Mouse (Mus musculus) right cerebral cortex, adult 18-20 months (tissue): ENCODE measurements around the gene C530008M17Rik.

Experiments
- DNase-seq: peaks from one replicate; pipeline ENCODE4 v3.0.0; 2022; ENCODE audit warnings: mixed read lengths

Gene C530008M17Rik

DNA sequence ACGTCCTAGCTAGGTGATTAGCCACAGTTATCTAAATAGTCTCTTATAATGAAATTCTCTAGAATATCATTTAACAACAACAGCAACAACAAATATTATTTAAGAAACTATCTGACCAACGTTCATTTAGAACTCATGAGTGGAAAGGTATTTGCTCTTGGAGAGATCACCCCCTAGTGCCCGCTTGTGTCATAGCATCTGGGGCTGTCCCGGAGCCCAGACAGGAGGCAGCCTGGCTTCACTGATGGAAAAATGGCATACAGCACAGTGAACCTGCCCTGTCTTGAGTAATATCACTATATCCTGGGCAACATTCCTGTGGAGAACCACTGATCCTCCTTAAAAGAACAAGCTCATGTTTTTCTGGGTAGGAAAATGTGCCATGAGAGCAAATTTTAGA lies 187.1 kb downstream of the C530008M17Rik start:
- DNase-seq = peak; percentile 72

- no peak for DNase-seq
Measured at GRCm38 (mm10) chr5:76843851-76844419, 187.6 kb downstream of the C530008M17Rik start.

DNA sequence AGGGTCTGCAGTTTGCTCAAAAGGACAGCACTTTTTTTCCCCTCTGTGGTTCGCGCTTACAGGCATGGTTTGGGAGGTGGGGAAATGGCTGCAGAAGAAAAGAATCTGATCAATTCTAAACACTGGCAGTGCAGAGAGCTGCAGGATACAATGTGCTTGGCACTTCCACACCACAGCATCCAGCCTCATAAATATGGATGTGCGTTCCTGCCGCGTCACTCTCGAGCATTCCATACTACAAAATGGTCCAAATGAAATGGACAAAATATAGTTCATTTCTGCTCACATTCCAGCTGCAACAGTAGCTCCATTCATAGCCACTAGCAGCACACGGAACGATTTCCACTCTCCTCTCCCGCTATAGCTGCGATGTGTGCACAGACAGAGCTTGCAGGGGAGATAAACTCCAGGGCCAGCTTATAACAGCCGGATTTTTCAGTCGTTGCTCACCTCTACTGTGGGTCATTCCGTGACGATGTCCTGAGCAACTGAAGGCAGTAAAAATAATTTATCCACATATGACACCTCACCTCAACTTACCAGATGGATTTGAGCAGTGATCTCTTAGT lies 188.4 kb downstream of the C530008M17Rik start:
- DNase-seq = peak; percentile 22

DNA sequence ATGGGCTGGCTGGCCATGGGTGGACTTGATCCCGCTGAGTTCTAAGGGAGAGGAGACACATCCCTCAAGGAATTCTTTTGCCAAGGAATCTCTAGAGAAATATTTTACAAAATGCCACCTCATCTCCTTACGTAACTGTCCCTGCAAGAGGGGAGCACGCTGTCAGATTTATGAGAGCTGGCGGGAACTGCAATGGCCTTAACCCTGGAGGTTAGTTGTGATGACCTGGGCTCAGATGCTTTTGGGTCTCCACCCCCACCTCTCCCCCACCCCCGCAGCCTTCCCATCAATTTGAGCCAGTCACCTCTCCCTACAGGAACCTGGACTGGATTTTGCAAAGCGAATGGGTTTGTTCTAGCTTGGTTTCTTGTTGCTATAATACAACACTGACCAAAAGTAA lies 190.8 kb downstream of the C530008M17Rik start:
- no peak for DNase-seq

GRCm38 (mm10) chr5:76851316-76851715 lies 195.0 kb downstream of the C530008M17Rik start:
- DNase-seq = no peak

GRCm38 (mm10) chr5:76853549-76853948 lies 197.2 kb downstream of the C530008M17Rik start:
- peak; percentile 78 for DNase-seq

DNA sequence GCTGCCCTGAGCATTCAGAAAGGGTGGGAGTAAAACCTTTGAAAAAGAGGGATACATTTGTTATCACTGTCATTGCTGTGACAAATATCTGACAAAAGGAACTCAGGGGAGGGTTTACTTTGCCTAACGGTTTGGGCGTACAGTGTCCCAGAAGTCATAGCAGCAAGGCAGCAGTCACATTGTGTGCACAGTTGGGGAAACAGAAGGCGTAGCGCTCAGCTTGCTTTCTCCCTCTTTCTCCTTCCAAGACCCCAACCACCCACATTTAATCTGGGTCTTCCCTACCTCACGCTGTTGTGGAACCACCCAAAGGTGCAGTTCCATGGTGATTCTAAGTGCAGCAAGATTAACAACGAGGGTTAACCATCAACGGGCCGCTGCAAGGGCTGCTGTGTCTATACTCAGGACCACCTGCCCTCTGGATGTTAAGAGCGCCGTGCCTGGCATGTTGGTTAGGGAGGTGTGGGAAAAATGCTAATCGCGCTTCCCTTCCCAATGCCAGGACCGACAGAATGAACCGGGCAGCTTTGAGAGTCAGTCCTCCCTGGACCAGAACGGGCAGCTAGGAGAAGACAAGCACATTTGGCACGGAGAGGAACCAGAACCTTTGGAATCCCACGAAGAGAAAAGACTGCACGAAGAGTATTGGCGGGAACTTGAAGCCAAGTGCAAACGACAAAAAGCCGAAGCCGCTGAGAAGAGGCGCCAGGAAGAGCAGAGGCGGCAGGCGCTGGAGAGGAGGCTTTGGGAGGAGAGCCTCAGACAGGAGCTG lies 199.7 kb downstream of the C530008M17Rik start:
- no peak for DNase-seq

GRCm38 (mm10) chr5:76857103-76858015 lies 201.0 kb downstream of the C530008M17Rik start:
- no peak for DNase-seq

DNA sequence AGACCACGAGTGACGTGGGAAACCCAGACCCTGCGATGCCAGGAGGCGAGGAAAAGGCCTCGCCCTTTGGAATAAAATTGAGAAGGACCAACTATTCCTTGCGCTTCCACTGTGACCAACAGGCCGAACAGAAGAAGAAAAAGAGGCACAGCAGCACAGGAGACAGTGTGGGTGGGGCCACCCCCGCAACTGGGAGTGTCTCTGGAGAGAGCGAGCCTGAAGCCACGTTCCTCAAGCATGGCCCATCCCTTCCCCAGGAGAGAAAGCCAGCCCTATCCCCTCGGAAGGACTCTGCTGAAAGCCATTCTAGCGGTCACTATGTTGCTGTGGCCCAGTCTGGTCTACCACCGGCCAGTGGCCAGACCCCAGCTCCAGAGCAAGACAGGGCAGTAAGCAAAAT lies 202.1 kb downstream of the C530008M17Rik start:
- no peak for DNase-seq

DNA sequence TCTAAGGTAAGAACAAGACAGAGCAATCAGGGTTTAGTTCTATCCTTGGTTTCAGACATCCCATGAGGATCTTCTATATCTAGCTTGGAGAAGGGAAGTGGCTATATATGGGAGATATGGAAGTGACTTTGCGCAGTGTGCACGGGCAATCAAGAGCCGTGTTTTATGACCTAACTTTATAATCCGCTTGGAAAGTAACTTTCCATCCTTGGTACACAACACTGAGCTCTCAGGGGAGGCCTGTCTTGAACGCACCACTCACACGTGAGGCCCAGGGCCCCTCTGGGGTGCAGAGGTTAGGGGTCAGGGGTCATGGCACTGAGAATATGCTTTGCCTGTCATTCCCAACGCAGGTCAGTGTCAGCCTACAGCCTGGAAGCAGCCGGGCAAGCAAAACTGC lies 210.5 kb downstream of the C530008M17Rik start:
- no peak for DNase-seq

GRCm38 (mm10) chr5:76868693-76869286 lies 212.5 kb downstream of the C530008M17Rik start:
- no peak for DNase-seq

DNA sequence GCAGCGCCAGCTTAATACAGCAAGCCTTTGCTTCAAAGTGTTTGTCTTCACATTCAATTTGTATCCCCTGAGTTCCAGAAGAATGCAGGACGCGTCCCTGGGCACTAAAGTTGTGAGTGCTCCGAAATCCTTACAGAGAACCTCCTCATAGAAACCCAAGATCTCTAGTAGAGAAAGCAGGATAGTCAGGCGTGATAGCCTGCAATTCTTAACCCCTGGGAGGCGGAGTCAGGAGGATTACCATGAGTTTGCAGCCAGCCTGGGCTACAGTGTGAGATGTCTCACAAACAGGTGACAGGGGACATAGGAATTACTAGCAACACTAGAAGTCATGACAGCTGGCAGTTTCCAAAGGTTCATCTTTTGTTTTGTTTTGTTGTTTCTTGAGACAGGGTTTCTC lies 213.2 kb downstream of the C530008M17Rik start:
- DNase-seq = no peak

DNA sequence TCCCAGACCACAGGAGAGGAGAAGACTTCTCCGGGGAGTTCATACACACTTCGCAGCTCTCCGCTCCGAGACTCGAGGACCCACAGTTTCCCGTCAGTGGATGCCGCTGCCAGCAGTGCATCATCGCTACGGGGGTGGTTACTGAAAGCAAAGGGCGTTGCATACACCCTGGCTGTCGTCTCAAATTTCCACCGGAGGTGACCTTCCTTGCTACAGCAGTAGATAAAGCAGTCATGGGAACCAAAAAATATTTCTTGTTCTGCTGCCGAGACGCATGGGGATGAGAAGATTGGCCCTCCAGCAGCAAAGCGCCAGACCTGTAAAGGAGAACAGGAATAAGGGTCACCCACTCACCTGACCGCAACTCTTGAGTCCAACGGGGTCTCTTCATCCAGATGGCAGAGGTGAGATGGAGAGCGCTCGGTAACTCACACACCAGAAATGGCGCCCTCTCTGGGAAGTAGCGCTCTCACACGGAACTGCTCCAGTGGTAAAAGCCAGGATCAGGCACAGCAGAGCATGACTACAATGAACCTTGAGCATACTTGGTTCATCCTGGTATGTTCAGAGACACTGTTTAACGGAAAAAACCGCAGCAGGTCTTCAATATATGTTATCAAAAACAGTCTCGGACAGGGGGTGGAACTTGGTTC lies 219.9 kb downstream of the C530008M17Rik start:
- DNase-seq = no peak

DNA sequence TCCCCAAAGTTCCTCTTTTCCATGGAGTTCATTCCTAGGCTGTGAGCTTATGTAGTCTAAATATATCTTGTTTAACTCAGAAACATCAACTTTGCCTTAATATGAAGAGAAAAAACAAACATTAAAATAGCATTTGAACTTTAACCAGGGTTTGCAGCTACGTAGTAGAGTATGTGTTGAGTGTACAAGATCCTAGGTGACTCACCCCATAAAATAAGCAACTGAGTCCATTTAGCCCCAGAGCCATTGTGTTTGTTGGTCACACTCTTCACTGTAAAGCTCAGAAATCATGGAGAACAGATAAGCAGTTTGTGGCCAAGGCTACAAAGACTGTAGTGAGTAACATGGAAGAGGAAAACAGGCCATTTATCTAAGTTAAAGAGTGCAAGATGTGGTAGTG lies 227.8 kb downstream of the C530008M17Rik start:
- DNase-seq = no peak

- DNase-seq = no peak
Measured at GRCm38 (mm10) chr5:76887011-76887410, 230.7 kb downstream of the C530008M17Rik start.

- no peak for DNase-seq
Measured at GRCm38 (mm10) chr5:76892608-76893007, 236.3 kb downstream of the C530008M17Rik start.

DNA sequence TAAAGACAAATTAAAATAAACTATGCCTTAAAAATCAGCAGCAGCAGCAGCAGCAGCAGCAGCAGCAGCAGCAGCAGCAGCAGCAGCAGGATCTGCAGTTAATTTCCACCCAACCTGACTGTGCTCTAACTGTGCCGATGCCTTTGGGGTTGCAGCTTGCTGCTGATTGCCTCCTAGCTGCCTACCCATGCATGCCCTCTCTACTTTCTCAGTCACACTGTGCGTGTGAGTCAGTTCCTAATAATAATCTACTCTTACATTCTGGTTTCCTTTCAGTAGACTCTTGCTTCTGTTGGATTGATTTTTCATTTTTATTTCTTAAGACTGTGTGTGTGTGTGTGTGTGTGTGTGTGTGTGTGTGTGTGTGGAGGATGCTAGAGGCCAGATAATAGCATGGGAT lies 236.8 kb downstream of the C530008M17Rik start:
- no peak for DNase-seq

GRCm38 (mm10) chr5:76902131-76902530 lies 245.8 kb downstream of the C530008M17Rik start:
- no peak for DNase-seq

GRCm38 (mm10) chr5:76904713-76905404 lies 248.5 kb downstream of the C530008M17Rik start:
- DNase-seq = no peak

DNA sequence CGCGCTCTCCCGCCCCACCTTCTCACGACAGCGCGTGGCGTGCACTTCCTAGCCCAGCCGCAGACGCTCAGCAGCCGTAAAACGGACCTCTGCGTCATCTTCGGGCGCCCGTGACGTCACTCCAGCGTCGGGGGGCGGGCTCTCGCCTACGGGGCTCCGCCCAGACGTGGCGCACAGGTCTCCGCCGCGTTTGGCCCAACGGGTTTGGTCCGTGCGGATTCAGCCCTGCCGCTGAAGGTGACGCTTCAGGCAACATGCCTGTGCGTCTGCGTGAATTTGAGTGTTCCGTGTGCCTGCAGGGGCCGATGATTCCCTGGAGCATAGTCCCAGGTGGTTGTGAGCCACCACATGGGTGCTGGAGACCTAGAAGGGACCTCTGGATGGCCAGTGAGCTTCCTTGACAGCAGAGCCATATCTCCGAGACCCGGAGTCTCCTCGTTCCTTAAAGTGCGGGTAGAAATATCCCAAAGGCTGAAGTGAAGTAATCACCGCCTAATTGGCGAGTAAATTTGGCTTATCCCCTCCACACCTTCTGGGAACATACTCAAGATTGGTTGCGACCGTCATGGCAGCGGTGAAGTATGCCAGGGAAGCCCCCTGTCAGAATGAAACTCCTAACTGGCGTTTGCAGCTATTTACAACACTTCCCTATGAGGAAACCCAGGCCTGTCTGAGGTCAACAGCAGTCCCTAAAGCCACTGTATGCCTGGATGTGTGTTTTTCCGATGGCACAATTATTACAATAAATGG lies 249.3 kb downstream of the C530008M17Rik start, which contains the start of gene Aasdh:
TSS of gene Aasdh (minus strand) at position 110 of the 750 bp plus-strand sequence.
- DNase-seq = peak; percentile 96

- no peak for DNase-seq
Measured at GRCm38 (mm10) chr5:76906155-76906499, 249.8 kb downstream of the C530008M17Rik start.
